Mouse (Mus musculus): ENCODE results near the gene Tdrd1.

Tdrd1 gene

DNA sequence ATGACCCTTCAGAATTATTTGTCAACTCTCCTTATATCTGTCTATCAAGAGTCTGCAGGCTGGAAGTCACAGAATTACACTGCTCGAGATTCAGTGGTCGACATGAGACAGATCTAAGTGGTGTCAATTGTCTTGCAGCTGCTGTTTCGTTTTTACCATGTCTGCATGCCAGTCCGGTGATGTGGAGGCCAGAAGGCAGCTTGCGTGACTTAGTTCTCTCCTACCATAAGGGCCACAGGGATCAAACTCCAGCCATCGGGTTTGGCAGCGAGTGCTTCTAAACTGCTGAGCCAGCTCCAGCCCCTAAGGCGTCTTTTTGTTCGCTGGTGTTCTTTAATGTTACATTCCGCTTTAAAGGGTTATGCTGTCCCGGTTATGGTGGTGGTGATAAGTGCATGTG lies 2.3 kb downstream of the Tdrd1 start:
- no peak for DNase-seq (ENCODE audit: low read depth)

GRCm38 (mm10) chr19:56829267-56829666 lies 3.3 kb downstream of the Tdrd1 start:
- no peak for DNase-seq (ENCODE audit: low read depth)

- DNase-seq (ENCODE audit: low read depth): no peak
Observed at GRCm38 (mm10) chr19:56830163-56830562, 4.2 kb downstream of the Tdrd1 start.

DNA sequence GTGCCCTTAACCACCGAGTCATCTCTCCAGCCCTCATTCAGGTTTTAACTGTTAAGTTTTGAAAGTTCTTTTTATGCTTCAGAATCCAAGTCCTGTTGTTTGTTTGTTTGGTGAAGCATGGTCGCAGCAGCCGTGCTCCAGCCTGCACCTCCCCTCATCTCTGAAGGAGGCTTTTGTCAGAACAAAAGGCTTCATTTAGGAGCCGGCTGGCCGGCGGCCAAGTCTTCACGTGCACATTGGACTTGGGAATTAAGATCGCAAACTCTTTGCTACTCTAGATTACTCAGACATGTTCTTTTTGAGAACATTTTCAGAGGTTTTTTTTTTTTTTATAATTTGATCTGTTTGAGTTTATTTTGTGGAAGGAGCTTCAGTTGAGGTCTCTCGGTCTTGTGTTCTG lies 9.3 kb downstream of the Tdrd1 start:
- no peak for DNase-seq (ENCODE audit: low read depth)

- no peak for DNase-seq (ENCODE audit: low read depth)
Observed at GRCm38 (mm10) chr19:56838942-56839706, 13.1 kb downstream of the Tdrd1 start.

- DNase-seq (ENCODE audit: low read depth): no peak
Observed at GRCm38 (mm10) chr19:56842974-56843373, 17.0 kb downstream of the Tdrd1 start.

DNA sequence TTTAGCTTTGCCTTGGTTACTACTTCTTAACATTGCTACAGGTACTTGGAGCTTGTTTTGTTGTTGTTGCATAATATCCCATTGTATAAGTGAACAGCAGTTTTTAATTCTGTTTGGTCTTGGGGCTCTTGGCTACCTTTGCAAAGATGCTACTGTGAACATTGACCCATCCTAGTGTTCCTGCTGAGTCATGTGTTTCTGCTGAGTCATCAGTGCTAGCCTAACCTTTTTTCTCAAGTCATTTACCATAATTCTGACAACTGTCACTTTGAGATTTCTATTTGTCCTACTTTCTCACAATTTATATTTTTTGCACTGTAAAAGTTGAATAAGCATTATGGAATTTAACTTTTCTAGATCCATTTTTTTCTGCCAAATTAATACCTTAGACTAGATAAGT lies 26.6 kb downstream of the Tdrd1 start:
- no peak for DNase-seq (ENCODE audit: low read depth)

- no peak for DNase-seq (ENCODE audit: low read depth)
Observed at GRCm38 (mm10) chr19:56856455-56856854, 30.4 kb downstream of the Tdrd1 start.

DNA sequence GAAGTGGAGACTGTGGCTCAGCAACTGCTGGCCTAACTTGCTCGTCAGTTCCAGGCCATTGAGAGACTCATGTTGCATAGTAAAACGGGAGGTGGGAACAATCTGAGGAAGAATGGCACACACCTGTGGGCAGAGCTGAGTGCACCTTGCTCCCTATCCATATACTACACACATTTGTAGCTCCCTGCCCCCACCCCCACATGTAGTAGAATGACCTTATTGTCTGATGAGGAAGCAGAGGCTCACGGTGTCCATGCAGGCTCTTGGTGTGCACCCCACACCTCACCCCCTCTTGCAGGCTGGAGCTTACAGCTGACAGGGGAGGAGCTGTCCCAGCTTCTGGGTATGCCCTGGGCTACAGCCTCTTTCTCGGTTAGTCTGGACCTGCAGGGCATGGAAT lies 41.7 kb downstream of the Tdrd1 start:
- no peak for DNase-seq (ENCODE audit: low read depth)

DNA sequence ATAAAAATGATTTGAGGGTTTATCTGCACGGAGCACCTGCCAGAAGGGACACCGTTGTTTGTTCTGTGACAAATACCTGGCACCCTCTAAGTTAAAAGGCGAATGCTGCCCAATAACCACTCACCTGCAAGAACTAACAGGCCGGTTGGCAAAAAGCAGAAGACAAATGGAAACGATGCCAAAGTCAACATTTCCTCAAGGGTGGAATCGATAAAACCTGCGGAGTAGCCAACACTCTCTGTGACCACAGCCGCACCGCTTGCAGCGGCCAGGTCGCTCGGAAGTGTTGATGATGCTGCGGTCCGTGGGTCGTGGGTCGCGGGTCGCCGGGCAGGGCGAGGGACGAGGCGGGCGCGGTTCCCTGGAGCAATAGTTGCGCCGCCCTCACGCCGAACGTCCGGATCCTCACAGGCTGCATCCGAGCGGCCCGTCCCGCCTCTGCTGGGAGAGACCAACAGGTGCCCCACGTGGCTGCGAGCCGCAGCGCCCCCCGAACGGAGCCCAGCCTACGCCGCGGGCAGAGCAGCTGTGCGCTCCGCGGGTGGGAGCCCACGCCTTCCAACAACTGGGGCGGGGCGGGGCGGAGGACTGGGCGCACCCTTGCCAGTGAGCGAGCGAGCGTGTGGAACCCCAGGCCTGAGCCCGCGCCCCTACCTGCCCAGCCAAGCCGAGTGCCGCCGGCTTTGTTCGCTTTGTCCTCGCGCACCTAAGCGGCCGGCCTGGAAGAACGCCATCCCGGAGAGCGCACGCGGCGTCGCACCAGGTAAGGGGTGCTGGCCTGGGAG lies 48.0 kb downstream of the Tdrd1 start, which contains the start of gene Vwa2:
TSS of gene Vwa2 (plus strand) at position 434 of the 785 bp plus-strand sequence.
- no peak for DNase-seq (ENCODE audit: low read depth)

- no peak for DNase-seq (ENCODE audit: low read depth)
Observed at GRCm38 (mm10) chr19:56874601-56875315, 48.7 kb downstream of the Tdrd1 start.

GRCm38 (mm10) chr19:56877364-56877763 lies 51.4 kb downstream of the Tdrd1 start:
- no peak for DNase-seq (ENCODE audit: low read depth)

GRCm38 (mm10) chr19:56887879-56888278 lies 61.9 kb downstream of the Tdrd1 start:
- no peak for DNase-seq (ENCODE audit: low read depth)

DNA sequence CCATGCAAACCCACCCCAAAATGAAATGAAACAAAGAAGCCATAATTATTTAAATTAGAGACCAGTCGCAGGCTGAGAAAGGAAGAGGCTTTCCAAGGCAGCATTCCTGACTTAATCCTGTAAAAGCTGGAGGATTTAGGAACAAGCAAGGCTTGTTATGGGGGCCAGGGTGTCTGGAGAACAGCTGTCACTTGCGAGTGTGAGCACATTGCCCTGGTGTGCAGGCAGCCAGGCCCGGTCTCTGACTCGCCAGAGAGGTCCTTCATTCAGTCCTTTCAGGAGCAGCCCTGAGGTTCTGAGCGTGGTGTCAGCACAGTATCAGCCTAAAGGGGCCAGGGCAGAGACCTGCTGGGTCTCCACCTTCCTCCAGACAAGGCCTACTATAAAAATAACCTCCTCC lies 62.6 kb downstream of the Tdrd1 start:
- DNase-seq (ENCODE audit: low read depth): no peak

DNA sequence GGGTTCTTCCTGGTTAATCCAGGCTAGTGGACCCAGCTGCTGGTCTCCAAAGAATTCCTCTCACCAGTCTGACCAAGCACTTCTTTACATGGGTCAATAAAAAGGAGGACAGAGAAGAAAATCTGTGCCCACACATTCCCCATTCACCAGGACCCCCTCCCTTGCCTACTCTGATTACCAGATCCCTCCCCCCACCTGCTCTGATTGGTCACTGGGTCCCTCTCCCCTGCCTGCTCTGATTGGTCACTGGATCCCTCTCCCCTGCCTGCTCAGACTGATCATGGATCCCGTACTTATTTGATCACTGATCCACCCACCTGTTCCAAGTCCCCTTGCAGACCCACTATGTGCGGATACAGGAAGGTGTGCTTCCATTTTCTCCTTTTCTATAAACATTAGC lies 65.4 kb downstream of the Tdrd1 start:
- DNase-seq (ENCODE audit: low read depth): no peak

- DNase-seq (ENCODE audit: low read depth): no peak
Observed at GRCm38 (mm10) chr19:56892586-56892985, 66.6 kb downstream of the Tdrd1 start.

DNA sequence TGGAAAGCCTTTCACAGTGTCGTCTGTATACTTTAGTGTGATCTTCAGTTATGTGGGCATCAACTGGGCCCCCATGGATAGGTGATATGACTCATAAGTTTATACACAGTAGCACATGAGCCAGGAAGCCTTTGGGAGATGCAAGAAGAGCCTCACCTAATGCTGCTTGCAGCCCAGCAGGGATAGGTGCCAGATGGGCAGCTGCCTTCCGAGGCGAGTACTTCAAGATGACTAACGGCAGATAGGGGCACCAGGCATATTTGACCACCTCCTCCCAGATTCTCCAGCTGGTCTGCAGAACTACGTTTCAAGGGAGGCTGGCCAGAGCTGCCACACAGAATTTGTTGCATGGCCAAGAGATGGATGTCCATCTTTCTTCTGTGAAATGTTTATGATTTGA lies 67.3 kb downstream of the Tdrd1 start:
- DNase-seq (ENCODE audit: low read depth): no peak

DNA sequence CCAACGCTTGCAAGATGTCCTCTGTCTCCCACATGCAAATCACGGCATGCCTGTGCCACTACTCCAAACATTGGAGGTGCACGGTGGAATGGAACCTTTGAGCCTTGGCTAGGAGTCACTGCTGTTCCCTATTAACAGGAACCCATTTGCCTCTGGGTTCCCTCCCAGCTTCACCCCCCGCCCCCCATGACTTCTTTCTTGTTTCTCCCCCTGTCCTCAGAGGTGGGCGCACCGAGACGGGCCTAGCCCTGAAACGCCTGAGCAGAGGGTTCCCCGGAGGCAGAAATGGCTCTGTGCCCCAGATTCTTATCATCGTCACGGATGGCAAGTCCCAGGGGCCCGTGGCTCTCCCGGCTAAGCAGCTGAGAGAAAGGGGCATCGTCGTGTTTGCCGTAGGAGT lies 71.6 kb downstream of the Tdrd1 start:
- no peak for DNase-seq (ENCODE audit: low read depth)

GRCm38 (mm10) chr19:56904095-56904494 lies 78.1 kb downstream of the Tdrd1 start:
- no peak for DNase-seq (ENCODE audit: low read depth)

GRCm38 (mm10) chr19:56905395-56905794 lies 79.4 kb downstream of the Tdrd1 start:
- no peak for DNase-seq (ENCODE audit: low read depth)

- DNase-seq (ENCODE audit: low read depth): no peak
Observed at GRCm38 (mm10) chr19:56907850-56908249, 81.8 kb downstream of the Tdrd1 start.

- peak; percentile 23 for DNase-seq (ENCODE audit: low read depth)
Observed at GRCm38 (mm10) chr19:56908472-56909270, 82.7 kb downstream of the Tdrd1 start.
